ENCODE assay signal across 9 mouse cellular contexts in genomic region chr13:31807736-31808115, GRCm38 (mm10). TPM values are rescaled to one million over a fixed set of nuclear protein-coding genes. Genes with fewer than 3 reads are reported as not detected.
DNase-seq lines count a peak whose midpoint lies in the region; ATAC-seq and TF ChIP-seq lines count a peak whose summit lies in the region.
"Had no signal": no experiment of that assay in that cellular context is flagged by ENCODE, and none has a peak within 500 bp of the region (broad histone marks: within the 10 kb centered on the region; RNA-seq: fewer than 3 reads in every experiment).

No protein-coding gene starts in this region.

- peak overlapping the region; percentile 71 for H3K4me2 ChIP-seq in limb, embryonic 12.5 days
- peak overlapping the region; percentile 99 for H3K4me2 ChIP-seq in stomach, embryonic 16.5 days (ENCODE audit: low read depth, low read length)

- ATAC-seq in limb, embryonic 12.5 days (ENCODE audit: insufficient number of reproducible peaks, insufficient read depth, low FRiP score, low TSS enrichment, low read depth), result no peak
- ATAC-seq in stomach, embryonic 16.5 days (ENCODE audit: insufficient read depth, low FRiP score), result no peak
- ATAC-seq in CD4-positive, CD25-positive, alpha-beta regulatory T cell, adult 4 months, result no peak

- peaks cover 2% of the 10 kb centered on the region; the same call in 1 of the 2 replicates for H3K4me1 ChIP-seq in heart, adult 2 months (ENCODE audit: control insufficient read depth, insufficient read depth, low read length)
- peaks cover 64% of the 10 kb centered on the region for H3K4me1 ChIP-seq in forebrain, embryonic 10.5 days
- peaks cover 29% of the 10 kb centered on the region for H3K4me1 ChIP-seq in limb, embryonic 12.5 days (replicated peaks)
- peaks cover 33% of the 10 kb centered on the region for H3K4me1 ChIP-seq in stomach, embryonic 16.5 days (ENCODE audit: control insufficient read depth, insufficient read depth, low read length)

- intact Hi-C loops in heart, adult 2 months (cut with DNase I), result loop anchor here (2.0 to 10.0 kb wide), 3 partner anchors 210 to 997 kb away; partner anchors contain the start of genes D930007J09Rik, Gmds and Wrnip1
- intact Hi-C loops in heart, postnatal 10 days (cut with DNase I), result loop anchor here (5.0 kb wide), 3 partner anchors 210 to 795 kb away; no protein-coding TSS in a partner anchor

- TF ChIP-seq EP300 in heart, adult 2 months (IDR thresholded peaks at IDR 0.05; ENCODE audit: insufficient read depth, low read depth, low read length), result no peak

- peaks cover 21% of the 10 kb centered on the region for H3K27me3 ChIP-seq in heart, adult 2 months (ENCODE audit: control insufficient read depth, insufficient read depth, low read length)
- H3K27me3 ChIP-seq in C2C12 (ENCODE audit: control insufficient read depth, insufficient read depth, insufficient read length), result no peaks in the 10 kb centered on the region
- peaks cover 100% of the 10 kb centered on the region for H3K27me3 ChIP-seq in forebrain, embryonic 10.5 days (ENCODE audit: poor library complexity, severe bottlenecking)
- H3K27me3 ChIP-seq in limb, embryonic 12.5 days, result peaks cover 83% of the 10 kb centered on the region
- peaks cover 70% of the 10 kb centered on the region for H3K27me3 ChIP-seq in stomach, embryonic 16.5 days (ENCODE audit: control insufficient read depth, insufficient read depth, low read length)

- peak overlapping the region; percentile 95 for H3K9ac ChIP-seq in heart, adult 2 months (ENCODE audit: low read depth, low read length)
- H3K9ac ChIP-seq in limb, embryonic 12.5 days (replicated peaks), result peak overlapping the region; percentile 96
- peak overlapping the region; percentile 80 for H3K9ac ChIP-seq in stomach, embryonic 16.5 days (ENCODE audit: low read length)

- WGBS in heart, adult 2 months, result 1% methylated on average over 47 of the region's 47 CpGs
- under 1% methylated on average over 47 of the region's 47 CpGs for WGBS in forebrain, embryonic 10.5 days
- WGBS in limb, embryonic 12.5 days, result 1% methylated on average over 47 of the region's 47 CpGs
- WGBS in stomach, embryonic 16.5 days, result 0% methylated on average over 45 of the region's 47 CpGs

- no peaks in the 10 kb centered on the region; the same call in 1 of the 2 replicates for H3K79me2 ChIP-seq in heart, adult 2 months (replicated peaks; ENCODE audit: control insufficient read depth, insufficient read depth, low read length)
- H3K79me2 ChIP-seq in C2C12 (ENCODE audit: control insufficient read depth, insufficient read depth), result peaks cover 50% of the 10 kb centered on the region

- TF ChIP-seq CTCF in heart, adult 2 months (IDR thresholded peaks at IDR 0.05), result no peak
- TF ChIP-seq CTCF in C2C12 (IDR thresholded peaks at IDR 0.05; ENCODE audit: control insufficient read depth, insufficient read depth, insufficient read length), result no peak

- peak overlapping the region; percentile 87 for H3ac ChIP-seq in C2C12 (ENCODE audit: control insufficient read depth, insufficient read length, low read depth)

- DNase-seq in heart, adult 2 months, result peak in 1 of 2 experiments; percentile 48
- no peak for DNase-seq in heart, postnatal 10 days
- DNase-seq in forebrain, embryonic 10.5 days (ENCODE audit: extremely low spot score, low spot score), result peak; percentile 39
- no peak for DNase-seq in adipocyte (ENCODE audit: low spot score)

- no peaks in the 10 kb centered on the region for H3K36me3 ChIP-seq in heart, adult 2 months (ENCODE audit: control insufficient read depth, insufficient read depth, low read length)
- H3K36me3 ChIP-seq in C2C12 (ENCODE audit: control insufficient read depth, insufficient read depth), result peaks cover 13% of the 10 kb centered on the region
- peaks cover 15% of the 10 kb centered on the region; the same call in 1 of the 2 replicates for H3K36me3 ChIP-seq in forebrain, embryonic 10.5 days (replicated peaks)
- peaks cover 17% of the 10 kb centered on the region for H3K36me3 ChIP-seq in limb, embryonic 12.5 days
- H3K36me3 ChIP-seq in stomach, embryonic 16.5 days (ENCODE audit: control insufficient read depth, insufficient read depth, low read length), result no peaks in the 10 kb centered on the region

- no peak for TF ChIP-seq POLR2A in heart, adult 2 months (IDR thresholded peaks at IDR 0.05; ENCODE audit: insufficient read depth, low read depth, low read length)

- peaks cover 32% of the 10 kb centered on the region for H3K79me3 ChIP-seq in C2C12 (ENCODE audit: low read depth)

- H3K4me3 ChIP-seq in heart, adult 2 months, result peak overlapping the region; percentile 54
- peak overlapping the region; percentile 60 for H3K4me3 ChIP-seq in C2C12 (ENCODE audit: insufficient read depth, poor library complexity, severe bottlenecking)
- H3K4me3 ChIP-seq in forebrain, embryonic 10.5 days, result peak overlapping the region; percentile 64
- peak overlapping the region; percentile 71 for H3K4me3 ChIP-seq in limb, embryonic 12.5 days (replicated peaks)
- H3K4me3 ChIP-seq in stomach, embryonic 16.5 days (replicated peaks; ENCODE audit: low read length), result peak overlapping the region; percentile 59

- no peaks in the 10 kb centered on the region for H3K9me3 ChIP-seq in forebrain, embryonic 10.5 days
- H3K9me3 ChIP-seq in limb, embryonic 12.5 days, result no peaks in the 10 kb centered on the region
- no peaks in the 10 kb centered on the region for H3K9me3 ChIP-seq in stomach, embryonic 16.5 days (replicated peaks; ENCODE audit: control insufficient read depth, low read length)

- H3K27ac ChIP-seq in heart, adult 2 months, result peak overlapping the region; percentile 80
- peak overlapping the region; percentile 88 for H3K27ac ChIP-seq in forebrain, embryonic 10.5 days
- peak overlapping the region; percentile 99 for H3K27ac ChIP-seq in limb, embryonic 12.5 days
- no peak overlapping the region for H3K27ac ChIP-seq in stomach, embryonic 16.5 days (ENCODE audit: low read length)

TF ChIP-seq in C2C12, 6 proteins besides CTCF, POLR2A, EP300 and RAD21:
- TF ChIP-seq MYOD1 (IDR thresholded peaks at IDR 0.05; ENCODE audit: control insufficient read depth, insufficient read length, low read depth), result no peak
- no peak for TF ChIP-seq USF1 (IDR thresholded peaks at IDR 0.05; ENCODE audit: low read depth)
- TF ChIP-seq CEBPB (IDR thresholded peaks at IDR 0.05; ENCODE audit: low read depth), result no peak
- TF ChIP-seq MAX (IDR thresholded peaks at IDR 0.05), result no peak
- no peak for TF ChIP-seq MYOG (IDR thresholded peaks at IDR 0.05; ENCODE audit: control insufficient read depth, extremely low read depth, insufficient read length)
- TF ChIP-seq FOSL1 (IDR thresholded peaks at IDR 0.05; ENCODE audit: insufficient read depth, low read length, poor library complexity, severe bottlenecking), result no peak

RNA-seq across cellular contexts. Expression of gene Foxc1, which starts 1.3 kb away (rescaled TPM):
- total RNA-seq in heart, adult 2 months (2021), result 1 to 10 TPM; 3.8 to 5.8 TPM
- polyA plus RNA-seq in heart, adult 2 months (2012; rRNA removed), result 1.8 and 2.2 TPM in 2 replicates
- 1 to 10 TPM; 7.0 to 7.8 TPM for total RNA-seq in heart, postnatal 10 days (2021)
- 4.1 TPM for polyA plus RNA-seq in C2C12 (2012; fragmentation: generic; extraction: Trizol)
- 2.5 and 2.6 TPM in 2 replicates for polyA plus RNA-seq in forebrain, embryonic 10.5 days (2016; fragmentation: Nextera tagmentation; extraction: Ambion mirVana)
- polyA plus RNA-seq in limb, embryonic 12.5 days (2016; fragmentation: Nextera tagmentation; extraction: Ambion mirVana), result 7.5 and 8.5 TPM in 2 replicates
- polyA plus RNA-seq in stomach, embryonic 16.5 days (2015; fragmentation: Nextera tagmentation; extraction: Ambion mirVana), result 0.12 and 0.14 TPM in 2 replicates
- not detected for polyA plus RNA-seq in CD4-positive, CD25-positive, alpha-beta regulatory T cell, adult 4 months (2017; shearing (Covaris generic))
- polyA plus RNA-seq: erythroblast, embryonic 14.5 days had no signal
